Mouse (Mus musculus): Measurements from ENCODE around the gene Olfr155. TPM values are rescaled to one million over a fixed set of nuclear protein-coding genes. Genes with fewer than 3 reads are reported as not detected.

Olfr155 gene
- polyA plus RNA-seq, 1 experiment from 2014 or later = not detected

DNA sequence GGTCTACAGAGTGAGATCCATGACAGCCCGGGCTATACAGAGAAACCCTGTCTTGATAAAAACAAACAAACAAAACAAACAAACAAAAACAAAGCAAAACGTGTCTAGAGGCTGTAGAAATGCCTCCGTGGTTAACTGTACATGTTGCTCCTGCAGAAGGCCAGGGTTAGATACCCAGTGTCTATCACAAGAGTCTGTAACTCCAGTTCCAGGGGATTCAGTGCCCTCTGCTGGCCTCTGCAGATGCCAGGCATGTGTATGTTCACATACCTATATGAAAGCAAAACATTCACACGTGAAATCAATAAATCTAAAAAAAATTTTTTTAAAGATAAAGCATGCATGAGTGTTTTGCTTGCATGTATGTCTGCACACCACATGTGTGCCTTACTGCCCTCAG is 11.9 kb downstream of the Olfr155 start:
- Histone ChIP-seq H3K4me1 (replicated peaks; ENCODE audit: control insufficient read depth, insufficient read depth, low read length) (no peaks in the 10 kb centered on the region), H3K9me3 (ENCODE audit: control insufficient read depth) (no peaks in the 10 kb centered on the region), H3K4me3 (ENCODE audit: low read depth, low read length) (no peak overlapping the region), H3K27ac (ENCODE audit: low read depth, low read length) (no peak overlapping the region), H3K36me3 (ENCODE audit: control insufficient read depth, insufficient read depth) (no peaks in the 10 kb centered on the region), H3K4me2 (replicated peaks; ENCODE audit: low read depth) (no peak overlapping the region), H3K27me3 (replicated peaks; ENCODE audit: control insufficient read depth, insufficient read depth, low read length) (no peaks in the 10 kb centered on the region), H3K9ac (ENCODE audit: low read depth, low read length) (no peak overlapping the region)
- peak; percentile 23; the same call in 1 of the 2 replicates for TF ChIP-seq CTCF (IDR thresholded peaks at IDR 0.05; ENCODE audit: low read depth)
- WGBS = 61% methylated on average over 4 of the region's 4 CpGs
- no peak for ATAC-seq

DNA sequence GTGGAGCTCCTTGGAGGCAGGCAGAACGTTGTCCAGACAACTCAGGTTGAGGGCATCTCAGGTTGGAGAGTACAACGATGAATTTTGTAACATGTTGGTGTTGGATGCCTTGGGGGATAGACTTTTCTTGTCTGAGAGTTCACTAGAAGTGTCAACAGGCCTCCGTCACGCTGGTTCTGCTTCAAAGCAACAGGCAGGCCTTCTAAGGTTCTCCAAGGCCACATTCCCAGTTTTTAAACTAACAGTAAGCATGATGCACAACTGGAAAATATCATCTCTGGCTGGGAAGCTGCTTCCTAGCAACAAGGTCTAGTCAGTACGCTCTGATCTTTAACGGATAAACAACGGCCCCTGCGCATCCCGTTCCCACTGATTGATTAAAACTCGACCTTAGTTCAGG is 18.5 kb downstream of the Olfr155 start:
- Histone ChIP-seq H3K4me1 (replicated peaks; ENCODE audit: control insufficient read depth, insufficient read depth, low read length) (no peaks in the 10 kb centered on the region), H3K36me3 (ENCODE audit: control insufficient read depth, insufficient read depth) (no peaks in the 10 kb centered on the region), H3K27me3 (replicated peaks; ENCODE audit: control insufficient read depth, insufficient read depth, low read length) (no peaks in the 10 kb centered on the region), H3K27ac (ENCODE audit: low read depth, low read length) (no peak overlapping the region), H3K4me3 (ENCODE audit: low read depth, low read length) (no peak overlapping the region), H3K4me2 (replicated peaks; ENCODE audit: low read depth) (no peak overlapping the region), H3K9ac (ENCODE audit: low read depth, low read length) (no peak overlapping the region), H3K9me3 (ENCODE audit: control insufficient read depth) (no peaks in the 10 kb centered on the region)
- no peak for TF ChIP-seq CTCF (IDR thresholded peaks at IDR 0.05; ENCODE audit: low read depth)
- 81% methylated on average over 10 of the region's 10 CpGs for WGBS
- ATAC-seq = no peak

DNA sequence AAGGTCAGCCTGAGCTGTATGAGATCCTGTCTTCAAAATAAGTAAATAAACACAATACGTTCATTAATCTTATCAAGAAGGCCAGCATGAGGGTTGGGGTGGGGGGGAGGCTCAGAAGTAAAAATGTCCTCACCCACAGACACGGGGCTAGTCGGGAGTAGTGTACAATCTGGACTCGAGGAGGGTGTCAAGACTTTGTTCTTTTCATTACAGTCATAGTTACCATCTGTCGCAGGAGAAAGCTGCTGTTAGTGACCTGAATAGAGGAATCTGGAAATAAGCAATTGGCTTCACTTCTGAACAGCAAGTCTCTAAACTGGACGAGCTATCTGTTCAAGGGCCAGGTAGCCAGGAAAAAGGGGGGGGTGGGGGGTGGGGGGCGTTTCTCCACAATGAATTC is 23.1 kb downstream of the Olfr155 start:
- Histone ChIP-seq H3K4me2 (replicated peaks; ENCODE audit: low read depth) (peak overlapping the region; percentile 96), H3K4me1 (replicated peaks; ENCODE audit: control insufficient read depth, insufficient read depth, low read length) (0 out of 2 replicates have a peak, but pooled peaks cover 5% of the 10 kb centered on the region), H3K4me3 (ENCODE audit: low read depth, low read length) (peak overlapping the region; percentile 89; the same call in 1 of the 2 replicates), H3K36me3 (ENCODE audit: control insufficient read depth, insufficient read depth) (no peaks in the 10 kb centered on the region), H3K9me3 (ENCODE audit: control insufficient read depth) (no peaks in the 10 kb centered on the region), H3K9ac (ENCODE audit: low read depth, low read length) (peak overlapping the region; percentile 71; the same call in 1 of the 2 replicates), H3K27ac (ENCODE audit: low read depth, low read length) (no peak overlapping the region), H3K27me3 (replicated peaks; ENCODE audit: control insufficient read depth, insufficient read depth, low read length) (no peaks in the 10 kb centered on the region)
- 37% methylated on average over 7 of the region's 7 CpGs for WGBS
- no peak for TF ChIP-seq CTCF (IDR thresholded peaks at IDR 0.05; ENCODE audit: low read depth)
- ATAC-seq = no peak

DNA sequence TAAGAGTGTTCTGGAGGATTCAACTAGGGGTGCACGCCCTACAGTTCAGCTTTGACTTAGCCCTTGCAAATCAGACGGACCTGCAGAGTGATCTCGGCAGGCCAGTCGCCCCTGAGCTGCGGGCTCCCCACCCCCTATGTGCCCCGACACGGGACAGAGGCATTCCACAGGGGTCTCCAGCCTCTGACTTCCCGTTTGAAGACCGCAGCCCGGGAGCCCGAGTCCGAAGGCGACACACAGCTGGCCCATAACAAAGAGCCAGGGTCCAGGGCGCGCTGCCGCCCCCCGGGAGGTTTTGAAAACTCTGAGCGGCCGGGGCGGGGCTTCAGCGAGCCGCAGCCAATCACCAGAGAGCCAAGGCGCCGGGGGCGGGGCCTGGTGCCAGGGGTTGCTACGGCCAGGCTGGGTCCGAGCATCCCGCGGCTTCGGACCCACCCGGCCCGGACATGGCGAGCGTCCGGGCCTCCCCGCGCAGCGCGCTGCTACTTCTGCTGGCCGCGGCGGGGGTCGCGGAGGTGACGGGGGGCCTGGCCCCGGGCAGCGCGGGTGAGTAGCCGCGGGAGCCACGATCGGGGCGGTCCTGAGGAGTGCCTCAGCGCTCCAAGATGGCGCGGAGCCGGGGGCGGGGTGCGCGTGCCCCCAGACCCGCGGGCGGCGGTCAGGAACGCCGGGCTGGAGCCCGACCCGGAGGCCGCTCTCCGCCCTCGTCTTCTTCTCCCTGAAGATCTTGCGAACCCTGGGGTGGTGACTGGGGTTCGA is 24.0 kb downstream of the Olfr155 start, which contains the start of gene Reck:
Reck (plus strand) TSS at position 371 of the 759 bp plus-strand sequence.
- Histone ChIP-seq H3K27ac (ENCODE audit: low read depth, low read length) (no peak within 1 kb of the TSS; the same call in 1 of the 2 replicates), H3K9me3 (ENCODE audit: control insufficient read depth) (no peaks in the 10 kb centered on the region), H3K4me2 (replicated peaks; ENCODE audit: low read depth) (peak within 1 kb of the TSS; percentile 96), H3K27me3 (replicated peaks; ENCODE audit: control insufficient read depth, insufficient read depth, low read length) (no peaks in the 10 kb centered on the region), H3K4me3 (ENCODE audit: low read depth, low read length) (peak within 1 kb of the TSS; percentile 89), H3K4me1 (replicated peaks; ENCODE audit: control insufficient read depth, insufficient read depth, low read length) (0 out of 2 replicates have a peak, but pooled peaks cover 5% of the 10 kb centered on the region), H3K9ac (ENCODE audit: low read depth, low read length) (peak within 1 kb of the TSS; percentile 71), H3K36me3 (ENCODE audit: control insufficient read depth, insufficient read depth) (no peaks in the 10 kb centered on the region)
- peak; percentile 84 for ATAC-seq
- TF ChIP-seq CTCF (IDR thresholded peaks at IDR 0.05; ENCODE audit: low read depth) = no peak
- under 1% methylated on average over 73 of the region's 73 CpGs for WGBS

DNA sequence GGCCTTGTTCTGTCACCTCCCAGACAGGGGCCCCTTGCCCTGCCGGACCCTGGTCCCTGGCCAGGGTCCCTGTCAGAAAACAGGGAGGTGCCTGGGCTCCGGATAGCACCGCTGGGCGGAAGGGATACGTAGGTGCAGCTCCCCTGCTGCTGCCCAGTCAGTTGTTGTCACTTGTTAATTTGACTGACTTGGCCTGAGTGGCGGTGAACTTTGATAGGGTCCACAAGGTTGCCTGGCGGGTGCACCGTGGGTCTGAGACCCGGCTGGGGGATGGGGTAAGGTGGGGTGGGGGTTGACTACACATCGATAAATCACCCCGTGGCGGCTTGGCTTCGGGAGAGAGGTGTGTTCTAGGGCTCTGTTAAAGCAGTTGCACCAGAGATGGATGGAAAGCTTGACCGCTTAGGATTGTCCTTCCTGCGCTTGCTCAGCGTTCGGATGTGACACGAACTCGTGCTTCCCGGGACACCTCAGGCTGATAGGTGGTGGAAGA is 24.6 kb downstream of the Olfr155 start:
- H3K36me3 ChIP-seq (ENCODE audit: control insufficient read depth, insufficient read depth) = no peaks in the 10 kb centered on the region
- no peaks in the 10 kb centered on the region for H3K9me3 ChIP-seq (ENCODE audit: control insufficient read depth)
- peak; percentile 63; the same call in 1 of the 2 replicates for ATAC-seq
- H3K27ac ChIP-seq (ENCODE audit: low read depth, low read length) = no peak overlapping the region
- H3K4me1 ChIP-seq (replicated peaks; ENCODE audit: control insufficient read depth, insufficient read depth, low read length) = 0 out of 2 replicates have a peak, but pooled peaks cover 5% of the 10 kb centered on the region
- peak overlapping the region; percentile 71 for H3K9ac ChIP-seq (ENCODE audit: low read depth, low read length)
- H3K4me2 ChIP-seq (replicated peaks; ENCODE audit: low read depth) = peak overlapping the region; percentile 96
- H3K4me3 ChIP-seq (ENCODE audit: low read depth, low read length) = peak overlapping the region; percentile 89
- no peaks in the 10 kb centered on the region for H3K27me3 ChIP-seq (replicated peaks; ENCODE audit: control insufficient read depth, insufficient read depth, low read length)
- peak; percentile 27 for TF ChIP-seq CTCF (IDR thresholded peaks at IDR 0.05; ENCODE audit: low read depth)
- 1% methylated on average over 20 of the region's 20 CpGs for WGBS

DNA sequence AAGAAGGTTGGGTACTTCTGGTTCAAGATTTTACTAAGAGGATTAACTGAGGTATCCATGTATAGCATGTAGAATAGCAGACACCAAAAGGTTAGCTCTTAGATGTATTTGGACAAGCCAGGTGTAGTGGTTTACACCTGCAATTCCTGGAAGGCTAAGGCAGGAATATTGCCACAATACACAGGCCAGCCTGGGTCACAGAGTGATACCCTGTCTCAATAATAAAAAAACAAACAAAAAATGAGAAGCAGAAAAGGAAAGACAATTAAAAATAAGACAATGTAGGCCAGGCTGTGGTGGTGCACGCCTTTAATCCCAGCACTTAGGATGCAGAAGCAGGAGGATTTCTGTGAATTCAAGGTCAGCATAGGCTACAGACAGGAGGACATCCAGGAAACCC is 25.9 kb downstream of the Olfr155 start:
- no peaks in the 10 kb centered on the region for H3K9me3 ChIP-seq (ENCODE audit: control insufficient read depth)
- 95% methylated on average over 1 of the region's 1 CpGs for WGBS
- no peak for ATAC-seq
- H3K27me3 ChIP-seq (replicated peaks; ENCODE audit: control insufficient read depth, insufficient read depth, low read length) = no peaks in the 10 kb centered on the region
- H3K27ac ChIP-seq (ENCODE audit: low read depth, low read length) = no peak overlapping the region
- no peak overlapping the region for H3K9ac ChIP-seq (ENCODE audit: low read depth, low read length)
- H3K36me3 ChIP-seq (ENCODE audit: control insufficient read depth, insufficient read depth) = no peaks in the 10 kb centered on the region
- no peak for TF ChIP-seq CTCF (IDR thresholded peaks at IDR 0.05; ENCODE audit: low read depth)
- H3K4me1 ChIP-seq (replicated peaks; ENCODE audit: control insufficient read depth, insufficient read depth, low read length) = 0 out of 2 replicates have a peak, but pooled peaks cover 5% of the 10 kb centered on the region
- H3K4me3 ChIP-seq (ENCODE audit: low read depth, low read length) = no peak overlapping the region
- no peak overlapping the region for H3K4me2 ChIP-seq (replicated peaks; ENCODE audit: low read depth)
